Mouse (Mus musculus) intestine, embryonic 15.5 days (tissue): ENCODE results near the gene Olfr1428. TPM values are rescaled to one million over a fixed set of nuclear protein-coding genes. Genes with fewer than 3 reads are reported as not detected.
"Not testable (repeated sequence)": the region's sequence is repeated elsewhere in the genome, so short reads cannot be mapped to it uniquely, and the experiment has no call there.

Experiments used
- ATAC-seq: fragments of 200-750 bp; cut with Nextera tagmentation; 2 replicates; pipeline ENCODE4 v1.8.0; 2017; ENCODE audit warnings: moderate TSS enrichment, moderate library complexity
- H3K27ac ChIP-seq: fragments of 300-500 bp; sonication (generic); 2 replicates; pipeline ENCODE4 v1.5.1; 2015; ENCODE audit warnings: mild to moderate bottlenecking, inconsistent platforms
- H3K27me3 ChIP-seq: fragments of 300-500 bp; sonication (generic); replicated peaks from 2 replicates; pipeline ENCODE4 v1.6.1; 2015; ENCODE audit warnings: inconsistent platforms
- H3K36me3 ChIP-seq: fragments of 300-500 bp; sonication (generic); 2 replicates; pipeline ENCODE4 v1.6.1; 2015; ENCODE audit warnings: inconsistent platforms
- H3K4me1 ChIP-seq: fragments of 300-500 bp; sonication (generic); replicated peaks from 2 replicates; pipeline ENCODE4 v1.6.1; 2015; ENCODE audit warnings: inconsistent platforms
- H3K4me2 ChIP-seq: fragments of 300-500 bp; sonication (generic); replicated peaks from 2 replicates; pipeline ENCODE4 v1.6.1; 2015; ENCODE audit warnings: mild to moderate bottlenecking, inconsistent platforms
- H3K4me3 ChIP-seq: fragments of 300-500 bp; sonication (generic); replicated peaks from 2 replicates; pipeline ENCODE4 v1.5.1; 2015; ENCODE audit warnings: inconsistent platforms
- H3K9ac ChIP-seq: fragments of 300-500 bp; sonication (generic); 2 replicates; pipeline ENCODE4 v1.6.1; 2015; ENCODE audit warnings: inconsistent platforms
- H3K9me3 ChIP-seq: fragments of 300-500 bp; sonication (generic); 2 replicates; pipeline ENCODE4 v1.6.1; 2016; ENCODE audit warnings: inconsistent platforms
- WGBS: fragments of 180-500 bp; shearing (Covaris S2); methylation state at CpG from one replicate; pipeline ENCODE4 v1.1.7; 2015; 5-methylcytosine and 5-hydroxymethylcytosine counted together
- polyA plus RNA-seq: library from polyadenylated mRNA; unstranded; fragments of >200 nt; fragmentation: Nextera tagmentation; extraction: Ambion mirVana; gene quantifications from 2 replicates; pipeline ENCODE4 v1.2.1, GENCODE M21; 2015

Olfr1428 gene
- polyA plus RNA-seq, result not detected in 2 replicates

- Histone ChIP-seq H3K27me3 (no peaks in the 10 kb centered on the region), H3K9ac (no peak within 1 kb of the TSS), H3K27ac (no peak within 1 kb of the TSS), H3K4me1 (no peaks in the 10 kb centered on the region), H3K4me2 (no peak within 1 kb of the TSS), H3K9me3 (no peaks in the 10 kb centered on the region), H3K4me3 (no peak within 1 kb of the TSS), H3K36me3 (no peaks in the 10 kb centered on the region)
- 78% methylated on average over 1 of the region's 1 CpGs for WGBS
- ATAC-seq, result no peak
These were observed at the start of gene Olfr1428 for GRCm38 (mm10) chr19:12115797-12116196. Gene Olfr1428 (minus strand): TSS chr19:12115897.

- WGBS, result 68% methylated on average over 3 of the region's 3 CpGs
- H3K4me2 ChIP-seq, result no peak overlapping the region
- ATAC-seq, result no peak
These were observed 29.8 kb upstream of the Olfr1428 start for GRCm38 (mm10) chr19:12145452-12145851.

GRCm38 (mm10) chr19:12143356-12143755 lies 27.7 kb upstream of the Olfr1428 start:
- Histone ChIP-seq H3K36me3 (no peaks in the 10 kb centered on the region), H3K9ac (no peak overlapping the region), H3K4me2 (no peak overlapping the region), H3K4me1 (no peaks in the 10 kb centered on the region), H3K27me3 (no peaks in the 10 kb centered on the region), H3K4me3 (no peak overlapping the region), H3K27ac (no peak overlapping the region), H3K9me3 (no peaks in the 10 kb centered on the region)
- 63% methylated on average over 1 of the region's 1 CpGs for WGBS
- ATAC-seq, result no peak

More at GRCm38 (mm10) chr19:12145452-12145851, 29.8 kb upstream of the Olfr1428 start:
- Histone ChIP-seq H3K27ac (no peak overlapping the region), H3K9me3 (no peaks in the 10 kb centered on the region), H3K4me1 (no peaks in the 10 kb centered on the region), H3K4me3 (no peak overlapping the region), H3K27me3 (no peaks in the 10 kb centered on the region), H3K9ac (no peak overlapping the region), H3K36me3 (no peaks in the 10 kb centered on the region)

- Histone ChIP-seq H3K27ac (no peak overlapping the region), H3K9me3 (no peaks in the 10 kb centered on the region), H3K36me3 (no peaks in the 10 kb centered on the region), H3K27me3 (no peaks in the 10 kb centered on the region), H3K4me3 (no peak overlapping the region), H3K9ac (no peak overlapping the region), H3K4me1 (no peaks in the 10 kb centered on the region), H3K4me2 (no peak overlapping the region)
- peak; percentile 45; the same call in 1 of the 2 replicates for ATAC-seq
- 28% methylated on average over 2 of the region's 2 CpGs for WGBS
These were observed 18.6 kb upstream of the Olfr1428 start for GRCm38 (mm10) chr19:12134289-12134688.

GRCm38 (mm10) chr19:12123103-12123502 lies 7.4 kb upstream of the Olfr1428 start, which contains the start of gene Olfr76:
Gene Olfr76 (minus strand): TSS chr19:12123203.
- no peak for ATAC-seq
- Histone ChIP-seq H3K9ac (no peak within 1 kb of the TSS), H3K27me3 (no peaks in the 10 kb centered on the region), H3K4me1 (no peaks in the 10 kb centered on the region), H3K4me2 (no peak within 1 kb of the TSS), H3K36me3 (no peaks in the 10 kb centered on the region), H3K4me3 (no peak within 1 kb of the TSS), H3K27ac (no peak within 1 kb of the TSS), H3K9me3 (no peaks in the 10 kb centered on the region)
- WGBS, result 70% methylated on average over 3 of the region's 3 CpGs

- H3K27me3 ChIP-seq, result no peaks in the 10 kb centered on the region
- no peaks in the 10 kb centered on the region for H3K4me1 ChIP-seq
- no peak for ATAC-seq
- no peaks in the 10 kb centered on the region for H3K36me3 ChIP-seq
- WGBS, result 91% methylated on average over 3 of the region's 3 CpGs
- H3K4me3 ChIP-seq, result no peak overlapping the region
- H3K27ac ChIP-seq, result no peak overlapping the region
- no peak overlapping the region for H3K4me2 ChIP-seq
- no peaks in the 10 kb centered on the region for H3K9me3 ChIP-seq
- H3K9ac ChIP-seq, result no peak overlapping the region
These were observed 767 bp upstream of the Olfr1428 start for GRCm38 (mm10) chr19:12116464-12116863.

- Histone ChIP-seq H3K4me3 (no peak overlapping the region), H3K9me3 (no peaks in the 10 kb centered on the region), H3K4me2 (no peak overlapping the region), H3K27ac (no peak overlapping the region), H3K9ac (no peak overlapping the region), H3K4me1 (no peaks in the 10 kb centered on the region), H3K27me3 (no peaks in the 10 kb centered on the region), H3K36me3 (no peaks in the 10 kb centered on the region)
- ATAC-seq, result no peak
- 45% methylated on average over 1 of the region's 1 CpGs for WGBS
These were observed 1.9 kb downstream of the Olfr1428 start for GRCm38 (mm10) chr19:12113807-12114206.

- ATAC-seq, result no peak
- H3K9ac ChIP-seq, result no peak overlapping the region
- no peak overlapping the region for H3K4me2 ChIP-seq
- 69% methylated on average over 1 of the region's 1 CpGs for WGBS
- H3K36me3 ChIP-seq, result no peaks in the 10 kb centered on the region
- no peak overlapping the region for H3K27ac ChIP-seq
- no peaks in the 10 kb centered on the region for H3K27me3 ChIP-seq
- H3K4me1 ChIP-seq, result no peaks in the 10 kb centered on the region
- no peak overlapping the region for H3K4me3 ChIP-seq
- H3K9me3 ChIP-seq, result no peaks in the 10 kb centered on the region
These were observed 11.2 kb downstream of the Olfr1428 start for GRCm38 (mm10) chr19:12104541-12104940.

GRCm38 (mm10) chr19:12103234-12103633 lies 12.5 kb downstream of the Olfr1428 start, which contains the start of gene Olfr1427:
Gene Olfr1427 (minus strand): TSS chr19:12103334.
- no peak within 1 kb of the TSS for H3K4me2 ChIP-seq
- ATAC-seq, result no peak
- H3K9ac ChIP-seq, result no peak within 1 kb of the TSS
- H3K4me3 ChIP-seq, result no peak within 1 kb of the TSS
- H3K9me3 ChIP-seq, result no peaks in the 10 kb centered on the region
- H3K27me3 ChIP-seq, result no peaks in the 10 kb centered on the region
- H3K36me3 ChIP-seq, result no peaks in the 10 kb centered on the region
- 96% methylated on average over 2 of the region's 2 CpGs for WGBS
- H3K4me1 ChIP-seq, result no peaks in the 10 kb centered on the region
- no peak within 1 kb of the TSS for H3K27ac ChIP-seq

- Histone ChIP-seq H3K27me3 (no peaks in the 10 kb centered on the region), H3K9ac (no peak within 1 kb of the TSS), H3K4me1 (no peaks in the 10 kb centered on the region), H3K27ac (no peak within 1 kb of the TSS), H3K4me3 (no peak within 1 kb of the TSS), H3K36me3 (no peaks in the 10 kb centered on the region), H3K4me2 (no peak within 1 kb of the TSS), H3K9me3 (no peaks in the 10 kb centered on the region)
- WGBS, result 86% methylated on average over 1 of the region's 1 CpGs
- ATAC-seq, result no peak
These were observed 23.8 kb downstream of the Olfr1428 start, which contains the start of gene Olfr1426 for GRCm38 (mm10) chr19:12091913-12092312. Gene Olfr1426 (minus strand): TSS chr19:12092013.

- not testable (repeated sequence) for H3K9me3 ChIP-seq, H3K4me3 ChIP-seq, H3K4me2 ChIP-seq, H3K27ac ChIP-seq, H3K36me3 ChIP-seq, H3K27me3 ChIP-seq, H3K4me1 ChIP-seq, H3K9ac ChIP-seq, ATAC-seq
- 87% methylated on average over 4 of the region's 4 CpGs for WGBS
These were observed 38.1 kb downstream of the Olfr1428 start, which contains the start of gene Olfr1425 for GRCm38 (mm10) chr19:12077631-12078030. Gene Olfr1425 (minus strand): TSS chr19:12077731.

- H3K4me2 ChIP-seq, H3K4me3 ChIP-seq, H3K27ac ChIP-seq, H3K9me3 ChIP-seq, H3K4me1 ChIP-seq, H3K27me3 ChIP-seq, H3K9ac ChIP-seq, ATAC-seq, H3K36me3 ChIP-seq: not testable (repeated sequence)
- WGBS, result 79% methylated on average over 1 of the region's 1 CpGs
These were observed 46.2 kb downstream of the Olfr1428 start for GRCm38 (mm10) chr19:12069546-12069945.

GRCm38 (mm10) chr19:12067806-12068205 lies 47.9 kb downstream of the Olfr1428 start:
- not testable (repeated sequence) for H3K27ac ChIP-seq, ATAC-seq, H3K36me3 ChIP-seq, H3K4me3 ChIP-seq, H3K9ac ChIP-seq, H3K9me3 ChIP-seq, H3K4me1 ChIP-seq, H3K4me2 ChIP-seq, H3K27me3 ChIP-seq
- 70% methylated on average over 1 of the region's 1 CpGs for WGBS
